Mouse (Mus musculus) forebrain, postnatal 0 days (tissue): ENCODE results near the gene Rab13. TPM values are rescaled to one million over a fixed set of nuclear protein-coding genes. Genes with fewer than 3 reads are reported as not detected.

Experiments
- ATAC-seq: fragments of 200-750 bp; cut with Nextera tagmentation; 2 replicates; pipeline ENCODE4 v1.8.0; 2017; ENCODE audit warnings: mild to moderate bottlenecking, moderate library complexity
- DNase-seq: peaks from one replicate; pipeline ENCODE4 v3.0.0-alpha.2; 2015
- H3K27ac ChIP-seq: fragments of 300-500 bp; sonication (generic); 2 replicates; pipeline ENCODE4 v1.5.1; 2014; ENCODE audit warnings: low read depth, mild to moderate bottlenecking, antibody characterized with exemption, low read length, moderate library complexity, mixed read lengths
- H3K27me3 ChIP-seq: fragments of 300-500 bp; sonication (generic); 2 replicates; pipeline ENCODE4 v1.6.1; 2014; ENCODE audit warnings: mild to moderate bottlenecking, low read length, mixed read lengths; ENCODE audit not compliant: insufficient read depth
- H3K36me3 ChIP-seq: fragments of 300-500 bp; sonication (generic); 2 replicates; pipeline ENCODE4 v1.6.1; 2014; ENCODE audit warnings: mild to moderate bottlenecking, moderate library complexity; ENCODE audit not compliant: insufficient read depth
- H3K4me1 ChIP-seq: fragments of 300-500 bp; sonication (generic); 2 replicates; pipeline ENCODE4 v1.6.1; 2014; ENCODE audit warnings: antibody characterized with exemption; ENCODE audit not compliant: insufficient read depth
- H3K4me2 ChIP-seq: fragments of 300-500 bp; sonication (generic); 2 replicates; pipeline ENCODE4 v1.6.1; 2014; ENCODE audit warnings: low read depth, mild to moderate bottlenecking, moderate library complexity
- H3K4me3 ChIP-seq: fragments of 300-500 bp; sonication (generic); 2 replicates; pipeline ENCODE4 v1.5.1; 2014; ENCODE audit warnings: low read depth, low read length, mixed read lengths
- H3K9ac ChIP-seq: fragments of 300-500 bp; sonication (generic); 2 replicates; pipeline ENCODE4 v1.6.1; 2014; ENCODE audit warnings: mild to moderate bottlenecking
- H3K9me3 ChIP-seq: fragments of 300-500 bp; sonication (generic); 2 replicates; pipeline ENCODE4 v1.6.1; 2016; ENCODE audit warnings: low read length
- CTCF ChIP-seq: sonication (generic); IDR thresholded peaks from 2 replicates; pipeline ENCODE4 v1.5.1; 2016; ENCODE audit warnings: antibody characterized with exemption, control low read depth, low read depth
- WGBS: fragments of 180-500 bp; shearing (Covaris S2); extraction: QIAGEN DNeasy Blood & Tissue Kit; methylation state at CpG from one replicate; pipeline ENCODE4 v1.1.7; 2014; 5-methylcytosine and 5-hydroxymethylcytosine counted together
- polyA plus RNA-seq: library from polyadenylated mRNA; unstranded; fragments of >200 nt; fragmentation: Nextera tagmentation; extraction: Ambion mirVana; gene quantifications from 2 replicates; pipeline ENCODE4 v1.2.1, GENCODE M21; 2015
- total RNA-seq: library from RNA; depleted of rRNA; stranded (reverse); fragments of >200 nt; gene quantifications from 2 replicates; pipeline ENCODE4 v1.2.3, GENCODE M21; 2014

Gene Rab13
- total and polyA plus RNA-seq, 2 experiments from 2014 or later: 9.8 to 20.1 TPM

DNA sequence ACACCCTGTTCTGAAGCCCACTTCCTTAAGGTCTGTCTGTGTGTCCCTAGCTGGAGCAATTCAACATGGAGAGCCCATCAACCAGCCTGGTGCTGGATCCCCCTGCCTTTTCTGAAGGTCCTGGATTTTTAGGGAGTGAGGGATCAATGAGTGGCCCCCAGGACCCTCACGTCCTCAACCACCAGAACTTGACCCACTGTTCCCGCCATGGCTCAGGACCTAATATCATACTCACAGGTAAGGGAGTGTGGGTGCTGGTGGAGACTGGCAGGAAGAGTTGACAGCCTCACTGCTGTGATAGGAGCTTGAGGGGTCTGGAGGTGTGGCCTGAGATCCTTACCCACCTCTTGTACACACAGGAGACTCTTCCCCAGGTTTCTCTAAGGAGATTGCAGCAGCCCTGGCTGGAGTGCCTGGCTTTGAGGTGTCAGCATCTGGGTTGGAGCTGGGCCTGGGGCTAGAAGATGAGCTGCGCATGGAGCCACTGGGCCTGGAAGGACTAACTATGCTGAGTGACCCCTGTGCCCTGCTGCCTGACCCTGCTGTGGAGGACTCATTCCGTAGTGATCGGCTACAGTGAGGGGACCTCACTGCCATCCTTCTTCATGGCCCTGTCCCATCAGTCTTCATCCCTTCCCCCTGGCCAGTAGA, 49.8 kb downstream of the Rab13 start:
- Histone ChIP-seq H3K36me3 (peaks cover 66% of the 10 kb centered on the region), H3K9me3 (no peaks in the 10 kb centered on the region), H3K27ac (no peak overlapping the region), H3K4me2 (no peak overlapping the region), H3K4me1 (peaks cover 7% of the 10 kb centered on the region), H3K4me3 (no peak overlapping the region), H3K27me3 (no peaks in the 10 kb centered on the region), H3K9ac (no peak overlapping the region)
- 94% methylated on average over 5 of the region's 5 CpGs for WGBS
- no peak for TF ChIP-seq CTCF
- no peak for DNase-seq
- ATAC-seq: no peak

DNA sequence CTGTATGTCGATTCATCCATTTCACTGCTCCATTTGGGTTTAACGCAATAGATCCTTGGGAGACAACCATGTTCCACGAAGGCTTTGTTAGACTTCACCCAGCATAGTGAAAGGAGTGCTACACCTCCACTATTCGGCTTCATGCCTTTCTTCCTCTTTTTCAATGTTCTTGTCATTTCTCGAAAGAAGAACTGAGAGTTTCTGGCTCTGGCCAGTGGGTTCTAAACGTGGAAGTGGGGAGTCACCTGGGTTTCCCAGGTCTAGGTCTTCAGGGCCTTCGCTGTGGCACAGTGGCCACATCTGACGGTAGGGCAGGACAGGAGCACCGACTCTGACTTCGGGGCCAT, 51.2 kb downstream of the Rab13 start:
- Histone ChIP-seq H3K27me3 (no peaks in the 10 kb centered on the region), H3K9me3 (no peaks in the 10 kb centered on the region), H3K27ac (peak overlapping the region; percentile 91), H3K36me3 (peaks cover 52% of the 10 kb centered on the region), H3K4me3 (peak overlapping the region; percentile 94), H3K4me1 (peaks cover 7% of the 10 kb centered on the region), H3K9ac (peak overlapping the region; percentile 88), H3K4me2 (peak overlapping the region; percentile 93)
- ATAC-seq: no peak
- DNase-seq: no peak
- 34% methylated on average over 10 of the region's 10 CpGs for WGBS
- TF ChIP-seq CTCF: no peak

GRCm38 (mm10) chr3:90265034-90265931, 51.8 kb downstream of the Rab13 start, which contains the start of gene Dennd4b:
Gene Dennd4b, plus strand, starts transcription at chr3:90265185.
- ATAC-seq: peak; percentile 87
- peak within 1 kb of the TSS; percentile 94 for H3K4me3 ChIP-seq
- H3K36me3 ChIP-seq: peaks cover 46% of the 10 kb centered on the region
- 0% methylated on average over 72 of the region's 87 CpGs for WGBS
- peak within 1 kb of the TSS; percentile 88 for H3K9ac ChIP-seq
- H3K27ac ChIP-seq: peak within 1 kb of the TSS; percentile 91
- peak within 1 kb of the TSS; percentile 93 for H3K4me2 ChIP-seq
- peak; percentile 88 for TF ChIP-seq CTCF
- no peaks in the 10 kb centered on the region for H3K27me3 ChIP-seq
- H3K4me1 ChIP-seq: peaks cover 7% of the 10 kb centered on the region
- no peaks in the 10 kb centered on the region for H3K9me3 ChIP-seq
- DNase-seq: peak; percentile 85

DNA sequence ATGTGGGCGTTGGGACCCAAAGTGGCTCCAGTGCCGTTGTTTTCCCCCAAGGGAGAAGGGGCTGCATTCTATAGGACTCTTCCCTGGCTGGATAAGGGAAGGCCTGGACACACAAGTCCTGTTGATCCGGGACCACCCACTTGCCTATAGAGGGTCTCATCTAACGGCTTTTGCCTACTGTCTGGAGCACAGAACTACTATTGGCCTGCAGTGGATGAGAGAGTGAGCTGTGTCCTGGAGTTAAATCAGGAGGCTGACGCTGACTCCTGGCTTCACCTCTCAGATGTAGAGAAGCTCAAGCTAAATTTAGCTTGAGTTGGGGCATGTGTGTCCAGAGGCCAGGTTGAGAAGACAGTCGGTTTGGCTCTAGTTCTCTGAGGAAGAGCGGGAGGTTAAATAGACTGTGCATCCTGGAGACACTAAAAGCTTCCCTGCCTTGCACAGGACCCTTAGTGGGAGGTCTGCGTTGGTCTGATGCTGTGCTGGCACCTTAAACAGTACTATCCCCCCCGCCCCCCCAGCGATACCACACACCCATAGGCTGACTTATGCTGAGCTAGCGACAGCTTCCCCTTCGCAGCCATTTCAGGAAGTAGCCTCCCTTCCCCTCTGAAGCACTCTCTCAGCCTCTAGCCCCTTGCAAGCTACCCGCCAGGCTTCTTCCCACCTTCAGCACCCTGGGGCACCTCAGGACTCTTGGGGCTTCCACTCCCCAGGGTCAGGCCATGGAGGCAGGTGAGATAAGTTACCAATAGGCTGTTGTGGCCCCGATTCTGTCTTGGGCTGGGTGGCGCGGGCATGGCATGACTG, 52.6 kb downstream of the Rab13 start:
- TF ChIP-seq CTCF: no peak
- peak overlapping the region; percentile 91 for H3K27ac ChIP-seq
- H3K4me1 ChIP-seq: peaks cover 7% of the 10 kb centered on the region
- peak overlapping the region; percentile 88 for H3K9ac ChIP-seq
- H3K4me3 ChIP-seq: peak overlapping the region; percentile 94
- peaks cover 45% of the 10 kb centered on the region for H3K36me3 ChIP-seq
- no peaks in the 10 kb centered on the region for H3K9me3 ChIP-seq
- DNase-seq (no peak), ATAC-seq (peak; percentile 18)
- 26% methylated on average over 16 of the region's 16 CpGs for WGBS
- H3K4me2 ChIP-seq: peak overlapping the region; percentile 93
- H3K27me3 ChIP-seq: no peaks in the 10 kb centered on the region

DNA sequence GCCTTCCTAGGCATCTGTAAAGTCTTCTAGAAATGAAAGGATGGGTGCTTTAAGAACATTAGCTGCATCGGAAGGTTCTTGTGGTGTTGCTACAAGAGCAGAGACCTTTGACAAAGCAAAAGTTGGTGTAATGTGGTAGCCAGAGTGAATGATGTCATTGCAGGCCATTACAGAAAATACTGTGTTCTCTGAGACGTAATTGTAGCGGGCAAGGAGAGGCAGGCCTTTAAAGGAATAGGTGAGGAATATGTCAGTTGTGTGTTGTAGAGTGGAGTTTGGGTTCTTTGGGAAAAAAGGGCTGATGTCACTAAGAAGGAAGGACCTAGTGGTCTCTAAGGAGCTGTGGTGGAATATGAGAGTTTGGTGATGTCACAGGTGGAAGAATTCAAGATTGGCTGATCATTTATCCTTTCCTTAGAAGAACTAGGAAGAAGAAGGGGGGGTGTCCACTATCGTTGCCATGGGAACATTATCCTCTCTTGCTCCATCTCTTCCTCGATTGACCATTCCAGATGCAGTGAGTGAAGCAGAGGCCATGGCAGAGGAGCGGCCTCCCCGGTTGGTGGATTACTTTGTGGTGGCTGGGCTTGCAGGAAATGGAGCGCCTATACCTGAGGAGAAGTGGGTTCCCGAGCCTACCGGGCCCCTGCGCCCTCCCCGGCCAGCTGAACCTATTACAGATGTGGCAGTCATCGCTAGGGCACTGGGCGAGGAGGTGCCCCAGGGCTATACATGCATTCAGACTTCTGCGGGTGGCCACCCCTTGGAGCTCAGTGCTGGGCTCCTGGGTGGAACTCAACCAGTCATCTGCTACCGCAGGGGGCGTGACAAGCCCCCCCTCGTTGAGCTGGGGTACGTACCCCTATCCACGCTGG, 53.6 kb downstream of the Rab13 start:
- no peak for ATAC-seq
- no peak overlapping the region for H3K27ac ChIP-seq
- no peak overlapping the region for H3K4me3 ChIP-seq
- no peaks in the 10 kb centered on the region for H3K27me3 ChIP-seq
- no peak overlapping the region for H3K4me2 ChIP-seq
- H3K9ac ChIP-seq: no peak overlapping the region
- DNase-seq: no peak
- H3K4me1 ChIP-seq: peaks cover 7% of the 10 kb centered on the region
- 91% methylated on average over 20 of the region's 20 CpGs for WGBS
- peaks cover 41% of the 10 kb centered on the region for H3K36me3 ChIP-seq
- no peak for TF ChIP-seq CTCF
- no peaks in the 10 kb centered on the region for H3K9me3 ChIP-seq

DNA sequence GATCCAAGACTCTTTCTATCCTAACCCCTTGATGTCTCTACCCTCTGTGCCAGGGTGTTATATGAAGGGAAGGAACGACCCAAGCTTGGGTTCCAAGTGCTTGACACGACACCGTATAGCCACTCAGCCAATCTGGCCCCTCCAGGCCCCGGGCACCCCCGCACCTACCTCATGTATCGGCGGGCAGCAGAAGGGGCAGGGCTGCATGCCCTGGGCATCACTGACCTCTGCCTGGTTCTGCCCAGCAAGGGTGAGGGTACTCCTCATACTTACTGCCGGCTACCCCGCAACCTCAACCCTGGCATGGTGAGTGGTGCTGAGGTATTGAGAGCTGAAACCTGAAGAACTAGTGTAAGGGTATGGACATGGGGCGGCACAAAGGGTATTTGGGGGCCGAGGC, 54.7 kb downstream of the Rab13 start:
- WGBS: 97% methylated on average over 11 of the region's 11 CpGs

More for the DNA sequence above, 54.7 kb downstream of the Rab13 start:
- H3K27me3 ChIP-seq: no peaks in the 10 kb centered on the region
- no peak for TF ChIP-seq CTCF
- no peak overlapping the region for H3K9ac ChIP-seq
- H3K27ac ChIP-seq: no peak overlapping the region
- ATAC-seq (no peak), DNase-seq (no peak)
- H3K36me3 ChIP-seq: peaks cover 41% of the 10 kb centered on the region
- no peak overlapping the region for H3K4me2 ChIP-seq
- H3K4me3 ChIP-seq: no peak overlapping the region
- H3K9me3 ChIP-seq: no peaks in the 10 kb centered on the region
- H3K4me1 ChIP-seq: peaks cover 7% of the 10 kb centered on the region
